Mouse (Mus musculus) ES-E14 (cell line): ENCODE measurements around the gene Ankfn1.

Experiments
- MAFK ChIP-seq: IDR thresholded peaks from 2 replicates; pipeline ENCODE4 v1.6.1; 2014; ENCODE audit warnings: mild to moderate bottlenecking, low read depth, low read length, inconsistent platforms; ENCODE audit not compliant: insufficient read depth
- ZC3H11A ChIP-seq: IDR thresholded peaks from 2 replicates; pipeline ENCODE4 v1.6.1; 2012; ENCODE audit warnings: low read depth, mild to moderate bottlenecking, inconsistent platforms, low read length, borderline replicate concordance

DNA sequence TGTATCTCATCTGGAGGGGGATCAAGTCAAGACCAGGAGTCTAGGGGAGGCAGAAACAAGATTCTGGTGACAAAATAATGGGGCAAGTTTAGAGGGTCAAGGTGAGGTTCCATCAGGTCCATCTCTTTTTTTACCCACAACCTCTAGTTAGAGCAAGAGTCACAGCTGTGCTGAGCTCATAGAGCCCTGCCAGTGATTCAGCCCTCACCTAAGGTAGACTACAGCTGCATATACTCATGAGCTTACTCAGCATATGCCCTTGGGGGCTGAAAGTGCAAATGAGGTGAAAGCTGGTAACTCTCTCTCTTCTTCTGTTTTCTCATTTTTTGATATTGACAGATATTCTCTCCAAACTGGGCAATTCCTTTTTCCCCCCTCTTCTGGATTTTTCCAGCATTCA is 150.2 kb downstream of the Ankfn1 start:
- TF ChIP-seq ZC3H11A (no peak), MAFK (no peak)
